Mouse (Mus musculus): Measurements from ENCODE around the gene Hoxa9.

Hoxa9 gene

GRCm38 (mm10) chr6:52230516-52231165, at the start of gene Hoxa9:
TSS of gene Hoxa9 (minus strand) at chr6:52231089.
- H3K27me3 ChIP-seq (ENCODE audit: control insufficient read depth, insufficient read depth, low read length, poor library complexity, severe bottlenecking), result peaks cover 10% of the 10 kb centered on the region
- DNase-seq (ENCODE audit: low read depth, low spot score), result peak; percentile 15
- H3K36me3 ChIP-seq (ENCODE audit: control insufficient read depth, insufficient read depth, low read length, poor library complexity, severe bottlenecking), result no peaks in the 10 kb centered on the region

DNA sequence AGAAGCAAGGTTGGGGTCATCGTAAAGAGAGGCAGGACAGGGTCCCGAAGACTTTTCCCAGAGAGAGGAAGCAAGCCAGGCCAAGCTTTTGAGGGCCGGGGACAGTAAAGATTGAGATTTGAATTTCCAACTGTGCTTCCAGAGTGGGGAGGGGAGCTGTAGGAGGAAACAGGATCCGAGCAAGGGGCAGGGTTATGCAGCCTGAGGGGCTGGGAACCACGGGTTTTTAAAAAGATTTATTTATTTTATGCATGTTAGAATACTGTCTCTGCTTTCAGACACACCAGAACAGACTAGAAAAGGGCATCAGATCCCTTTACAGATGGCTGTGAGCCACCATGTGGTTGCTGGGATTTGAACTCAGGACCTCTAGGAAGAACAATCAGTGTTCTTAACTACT, 46.0 kb upstream of the Hoxa9 start:
- no peaks in the 10 kb centered on the region for H3K36me3 ChIP-seq (ENCODE audit: control insufficient read depth, insufficient read depth, low read length, poor library complexity, severe bottlenecking)
- DNase-seq (ENCODE audit: low read depth, low spot score), result no peak

DNA sequence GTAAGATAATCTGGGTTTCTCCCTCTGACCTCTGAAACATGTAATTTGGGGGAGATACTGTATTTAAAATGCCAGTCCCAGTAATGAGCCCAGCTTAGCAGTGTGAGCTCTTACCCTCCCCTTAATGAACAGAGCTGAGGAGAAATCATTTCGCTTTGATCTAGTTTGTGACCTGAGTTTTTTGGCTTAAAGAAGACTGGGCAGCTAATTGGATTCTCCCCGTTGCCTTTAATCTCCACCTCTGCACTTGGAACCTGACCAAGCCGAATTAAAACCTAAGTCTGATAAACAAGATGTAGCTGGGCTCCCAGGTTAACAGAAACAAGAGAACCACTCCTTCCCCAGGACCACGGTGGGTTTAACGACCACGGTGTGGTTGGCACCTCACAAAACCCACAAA, 45.5 kb upstream of the Hoxa9 start:
- Histone ChIP-seq H3K36me3 (ENCODE audit: control insufficient read depth, insufficient read depth, low read length, poor library complexity, severe bottlenecking) (no peaks in the 10 kb centered on the region), H3K27me3 (ENCODE audit: control insufficient read depth, insufficient read depth, low read length, poor library complexity, severe bottlenecking) (peaks cover 2% of the 10 kb centered on the region)
- no peak for DNase-seq (ENCODE audit: low read depth, low spot score)

More for the DNA sequence above, 46.0 kb upstream of the Hoxa9 start:
- peaks cover 2% of the 10 kb centered on the region for H3K27me3 ChIP-seq (ENCODE audit: control insufficient read depth, insufficient read depth, low read length, poor library complexity, severe bottlenecking)

DNA sequence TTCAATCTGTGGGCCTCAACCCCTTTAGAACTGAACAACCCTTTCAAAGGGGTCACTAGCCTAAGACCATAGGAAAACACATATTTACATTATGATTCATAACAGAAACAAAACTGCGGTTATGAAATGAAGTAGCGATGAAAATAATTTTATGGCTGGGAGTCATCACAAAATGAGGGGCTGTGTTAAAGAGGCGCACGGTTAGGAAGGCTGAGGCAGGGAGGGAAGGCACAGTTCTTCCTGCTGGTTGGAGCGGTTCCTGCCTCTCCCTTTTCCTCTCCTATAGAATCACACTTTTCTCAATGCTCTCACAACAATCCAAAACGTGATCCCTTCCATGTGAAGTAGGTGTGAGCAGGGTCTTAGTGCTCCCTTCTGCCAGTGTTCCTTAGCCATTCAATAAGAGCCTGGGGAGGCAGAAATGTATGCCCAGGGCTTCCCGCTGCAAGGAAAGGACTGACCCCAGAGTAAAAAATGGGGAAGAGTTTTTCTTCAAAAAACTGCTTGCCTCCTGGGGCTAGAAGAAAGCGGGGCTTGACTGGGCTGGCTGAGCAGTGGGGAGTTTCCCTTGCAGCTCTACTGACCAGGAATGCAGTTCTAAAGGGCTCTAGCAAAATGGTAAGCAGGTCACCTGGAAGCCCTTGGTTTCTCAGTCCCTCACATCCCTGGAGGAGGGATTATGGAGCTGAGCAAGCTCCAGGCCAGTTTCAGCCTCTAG, 44.8 kb upstream of the Hoxa9 start:
- DNase-seq (ENCODE audit: low read depth, low spot score), result no peak
- peaks cover 2% of the 10 kb centered on the region for H3K27me3 ChIP-seq (ENCODE audit: control insufficient read depth, insufficient read depth, low read length, poor library complexity, severe bottlenecking)
- H3K36me3 ChIP-seq (ENCODE audit: control insufficient read depth, insufficient read depth, low read length, poor library complexity, severe bottlenecking), result no peaks in the 10 kb centered on the region

DNA sequence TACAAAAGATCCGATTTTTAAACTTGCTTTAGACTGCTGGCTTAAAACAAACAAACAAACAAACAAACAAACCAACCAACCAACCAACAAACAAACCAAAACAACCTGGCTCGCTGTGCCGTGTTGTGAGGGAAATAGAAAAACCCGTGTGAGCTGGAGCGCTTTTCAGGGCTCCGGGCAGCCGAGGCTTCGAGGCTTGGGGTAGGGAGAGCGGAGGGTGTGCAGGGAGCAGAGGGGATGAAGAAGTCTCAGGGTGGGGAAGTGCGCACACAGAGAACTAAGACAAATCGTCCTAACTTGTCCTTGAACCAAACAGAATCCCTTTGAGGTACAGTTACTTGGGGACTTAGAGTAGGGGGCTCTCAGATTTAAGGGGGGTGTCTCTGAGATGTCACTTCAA, 43.7 kb upstream of the Hoxa9 start:
- Histone ChIP-seq H3K36me3 (ENCODE audit: control insufficient read depth, insufficient read depth, low read length, poor library complexity, severe bottlenecking) (no peaks in the 10 kb centered on the region), H3K27me3 (ENCODE audit: control insufficient read depth, insufficient read depth, low read length, poor library complexity, severe bottlenecking) (peaks cover 2% of the 10 kb centered on the region)
- no peak for DNase-seq (ENCODE audit: low read depth, low spot score)

DNA sequence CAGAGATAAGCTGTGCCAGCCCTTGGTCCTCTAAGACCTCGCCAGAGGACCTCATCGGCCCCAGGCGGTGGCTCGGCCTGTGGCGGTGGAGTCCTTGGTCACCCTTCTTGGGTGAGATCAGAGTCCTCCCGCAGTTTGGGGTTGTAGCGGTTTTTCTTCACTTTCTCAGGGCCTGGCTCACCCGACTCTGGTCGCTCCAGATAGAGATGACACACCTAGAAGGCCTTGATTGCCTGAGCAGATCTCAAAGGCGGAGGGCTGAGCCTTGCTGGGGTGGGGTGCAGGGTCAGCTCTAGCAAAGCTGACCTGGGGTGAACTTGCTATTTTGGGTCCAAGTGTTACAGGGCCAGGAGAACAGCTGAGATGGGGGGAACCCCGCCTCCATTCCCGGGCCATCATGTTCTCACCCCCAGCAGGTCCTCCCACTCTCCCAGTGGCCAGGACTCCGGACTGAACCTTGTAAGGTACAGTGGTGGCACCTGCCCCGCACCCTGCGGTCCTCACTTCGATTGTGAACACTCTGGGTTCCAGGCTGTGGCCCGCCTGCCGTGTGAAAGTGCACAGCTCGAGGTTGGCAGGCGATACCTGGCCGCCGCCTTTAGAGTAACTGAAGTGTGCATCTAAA, 42.9 kb upstream of the Hoxa9 start:
- H3K36me3 ChIP-seq (ENCODE audit: control insufficient read depth, insufficient read depth, low read length, poor library complexity, severe bottlenecking), result no peaks in the 10 kb centered on the region
- H3K27me3 ChIP-seq (ENCODE audit: control insufficient read depth, insufficient read depth, low read length, poor library complexity, severe bottlenecking), result peaks cover 2% of the 10 kb centered on the region
- no peak for DNase-seq (ENCODE audit: low read depth, low spot score)

DNA sequence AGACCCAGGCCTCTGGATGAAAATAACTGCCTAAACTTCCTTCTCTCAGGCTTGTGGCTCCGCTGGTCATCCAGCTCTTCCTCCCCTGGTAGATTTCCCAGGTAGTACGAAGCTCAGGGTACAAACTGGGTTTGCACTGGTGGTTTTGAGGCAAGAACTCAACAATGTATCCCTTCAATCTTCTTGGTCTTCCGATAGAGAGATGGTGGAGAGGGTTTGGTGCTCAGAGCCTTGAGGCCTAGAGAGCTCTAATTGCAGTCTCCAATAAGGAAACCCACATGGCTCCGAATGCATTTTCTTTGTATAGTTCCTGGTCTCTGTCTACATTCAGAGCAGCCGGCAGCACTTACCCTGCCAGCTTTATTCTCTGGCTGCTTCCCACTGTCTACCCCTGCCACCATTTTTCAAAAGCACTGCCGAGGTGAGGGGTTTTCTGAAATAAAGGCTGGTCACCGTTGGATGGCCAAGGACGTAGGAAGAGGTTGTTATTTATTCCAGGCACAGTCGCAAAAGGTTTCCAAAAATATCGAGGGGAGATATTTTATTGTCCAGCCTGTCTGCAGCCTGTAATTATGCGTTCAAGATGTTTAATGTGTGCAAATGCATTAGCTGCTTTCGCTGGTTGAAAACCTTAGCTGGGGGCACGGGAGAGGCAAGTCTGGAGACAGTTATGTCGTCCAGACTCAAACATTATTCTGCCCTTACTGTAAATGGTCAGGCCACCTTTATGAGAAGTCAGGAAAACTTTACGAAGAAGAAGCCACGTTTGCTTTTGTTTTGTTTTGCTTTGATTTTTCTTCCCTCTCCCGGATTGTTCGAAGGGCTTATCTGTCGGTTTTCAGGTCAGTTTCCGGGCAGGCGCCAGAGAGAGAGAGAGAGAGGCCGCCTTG, 42.1 kb upstream of the Hoxa9 start:
- peaks cover 2% of the 10 kb centered on the region for H3K27me3 ChIP-seq (ENCODE audit: control insufficient read depth, insufficient read depth, low read length, poor library complexity, severe bottlenecking)
- DNase-seq (ENCODE audit: low read depth, low spot score), result no peak
- H3K36me3 ChIP-seq (ENCODE audit: control insufficient read depth, insufficient read depth, low read length, poor library complexity, severe bottlenecking), result no peaks in the 10 kb centered on the region

- Histone ChIP-seq H3K36me3 (ENCODE audit: control insufficient read depth, insufficient read depth, low read length, poor library complexity, severe bottlenecking) (no peaks in the 10 kb centered on the region), H3K27me3 (ENCODE audit: control insufficient read depth, insufficient read depth, low read length, poor library complexity, severe bottlenecking) (peaks cover 2% of the 10 kb centered on the region)
- peak; percentile 71 for DNase-seq (ENCODE audit: low read depth, low spot score)
Measured at GRCm38 (mm10) chr6:52270494-52271480, 39.9 kb upstream of the Hoxa9 start.

GRCm38 (mm10) chr6:52268756-52269155, 37.9 kb upstream of the Hoxa9 start:
- no peak for DNase-seq (ENCODE audit: low read depth, low spot score)
- peaks cover 1% of the 10 kb centered on the region; the same call in 1 of the 2 replicates for H3K27me3 ChIP-seq (ENCODE audit: control insufficient read depth, insufficient read depth, low read length, poor library complexity, severe bottlenecking)
- no peaks in the 10 kb centered on the region for H3K36me3 ChIP-seq (ENCODE audit: control insufficient read depth, insufficient read depth, low read length, poor library complexity, severe bottlenecking)

- DNase-seq (ENCODE audit: low read depth, low spot score), result no peak
- no peaks in the 10 kb centered on the region for H3K36me3 ChIP-seq (ENCODE audit: control insufficient read depth, insufficient read depth, low read length, poor library complexity, severe bottlenecking)
- peaks cover 1% of the 10 kb centered on the region; the same call in 1 of the 2 replicates for H3K27me3 ChIP-seq (ENCODE audit: control insufficient read depth, insufficient read depth, low read length, poor library complexity, severe bottlenecking)
Measured at GRCm38 (mm10) chr6:52268341-52268740, 37.5 kb upstream of the Hoxa9 start.

DNA sequence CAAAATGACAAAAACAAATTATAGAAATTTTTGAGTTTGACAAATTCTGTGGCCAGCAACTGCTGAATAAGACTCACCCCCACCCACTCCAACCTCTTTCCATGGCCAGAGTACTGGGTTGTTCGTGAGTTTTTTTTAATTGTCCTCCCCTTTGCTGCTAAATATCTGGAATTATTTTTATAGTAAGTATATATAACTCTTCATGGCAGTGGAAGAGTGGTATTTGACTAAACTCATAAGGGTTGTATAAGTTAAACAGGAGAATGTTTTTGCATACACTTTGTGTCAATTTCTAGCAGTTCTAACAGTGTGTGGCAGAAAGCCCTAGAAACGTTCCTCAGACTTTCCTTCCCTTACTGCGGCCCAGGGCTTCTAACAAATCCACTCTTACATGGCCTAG, 36.8 kb upstream of the Hoxa9 start:
- Histone ChIP-seq H3K36me3 (ENCODE audit: control insufficient read depth, insufficient read depth, low read length, poor library complexity, severe bottlenecking) (no peaks in the 10 kb centered on the region), H3K27me3 (ENCODE audit: control insufficient read depth, insufficient read depth, low read length, poor library complexity, severe bottlenecking) (peaks cover 4% of the 10 kb centered on the region; the same call in 1 of the 2 replicates)
- no peak for DNase-seq (ENCODE audit: low read depth, low spot score)

DNA sequence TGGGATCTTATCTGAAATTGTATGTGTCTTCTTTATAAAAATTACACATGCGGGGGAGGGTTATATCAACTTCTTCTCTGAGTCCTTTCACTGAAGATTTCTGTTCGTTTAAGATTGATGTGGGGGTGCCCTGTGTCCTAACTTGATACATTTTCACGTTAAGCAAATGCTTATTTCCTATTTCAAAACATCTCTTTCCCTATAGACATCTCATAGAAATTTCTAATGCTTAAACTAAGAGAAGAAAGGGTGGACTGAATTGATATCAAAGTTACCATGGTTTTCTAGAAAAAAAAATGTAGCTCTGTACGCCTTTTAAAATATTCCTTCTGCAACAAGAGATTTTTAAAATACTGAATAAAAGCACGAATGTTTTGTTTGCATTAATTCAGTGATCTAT, 36.3 kb upstream of the Hoxa9 start:
- H3K27me3 ChIP-seq (ENCODE audit: control insufficient read depth, insufficient read depth, low read length, poor library complexity, severe bottlenecking), result peaks cover 4% of the 10 kb centered on the region; the same call in 1 of the 2 replicates
- no peaks in the 10 kb centered on the region for H3K36me3 ChIP-seq (ENCODE audit: control insufficient read depth, insufficient read depth, low read length, poor library complexity, severe bottlenecking)
- no peak for DNase-seq (ENCODE audit: low read depth, low spot score)

DNA sequence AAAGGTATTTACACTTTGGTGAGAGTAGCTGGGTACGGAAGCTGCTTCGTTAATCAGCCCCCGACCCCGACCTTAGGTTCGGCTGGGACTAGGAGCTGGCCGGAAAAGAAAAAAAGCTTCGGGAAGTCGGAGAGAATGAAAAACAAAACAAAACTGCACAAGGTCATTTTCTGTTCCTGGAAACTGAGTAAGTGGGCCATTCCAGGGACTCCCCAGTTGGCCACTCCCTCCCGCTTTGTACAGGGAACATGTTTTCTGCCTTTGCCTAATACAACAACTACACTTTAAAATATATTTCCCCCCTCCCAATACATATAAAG, 35.7 kb upstream of the Hoxa9 start:
- no peak for DNase-seq (ENCODE audit: low read depth, low spot score)
- H3K27me3 ChIP-seq (ENCODE audit: control insufficient read depth, insufficient read depth, low read length, poor library complexity, severe bottlenecking), result peaks cover 4% of the 10 kb centered on the region; the same call in 1 of the 2 replicates
- no peaks in the 10 kb centered on the region for H3K36me3 ChIP-seq (ENCODE audit: control insufficient read depth, insufficient read depth, low read length, poor library complexity, severe bottlenecking)

All from splenic B cell, adult 2 months (primary cell).